Comparison of ENCODE assay signal across 8 mouse cellular contexts in the genomic region with DNA sequence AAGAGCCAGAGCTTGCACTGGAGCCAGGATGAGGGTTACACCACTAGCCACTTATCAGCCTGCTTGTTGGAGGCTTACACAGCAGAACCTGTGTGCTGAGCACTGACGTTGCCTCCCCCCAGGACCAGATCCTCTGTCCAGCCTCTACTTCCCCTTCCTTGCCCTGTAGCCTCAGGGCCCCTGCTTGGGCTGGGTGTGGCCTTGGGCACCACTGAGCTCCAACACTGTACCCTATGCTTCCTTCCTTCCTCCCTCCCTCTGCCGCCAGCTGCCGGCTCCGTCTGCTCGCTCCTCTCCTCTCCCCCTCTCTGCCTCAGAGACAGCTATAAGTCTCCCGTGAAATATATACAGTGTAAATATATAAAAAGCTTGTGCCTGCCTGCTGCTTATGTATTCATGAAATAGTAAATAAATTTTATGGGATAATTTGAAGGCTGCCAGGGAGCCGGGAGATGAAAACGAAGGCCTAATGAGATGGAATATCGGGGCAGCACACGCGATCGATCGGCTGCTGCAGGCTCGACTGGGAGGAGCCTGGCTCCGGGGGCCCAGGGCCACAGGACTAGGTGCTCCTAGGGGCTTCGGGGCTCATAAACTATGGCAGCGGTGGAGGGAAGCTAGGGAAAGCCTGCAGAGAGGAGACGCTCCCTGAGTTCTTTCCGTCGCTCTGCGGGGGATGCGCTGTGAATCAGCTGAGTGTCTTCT.
DNase-seq lines count a peak whose midpoint lies in the region; ATAC-seq and TF ChIP-seq lines count a peak whose summit lies in the region.

No protein-coding gene starts in this region.

- no peak for ATAC-seq in kidney, postnatal 0 days (replicated peaks; ENCODE audit: low FRiP score, low read depth)
- peak; percentile 83; the same call in 1 of the 2 replicates for ATAC-seq in forebrain, embryonic 13.5 days
- ATAC-seq in limb, embryonic 11.5 days (ENCODE audit: insufficient number of reproducible peaks, low FRiP score, low TSS enrichment, low read depth), result no peak

- H3K9me3 ChIP-seq in kidney, postnatal 0 days (replicated peaks; ENCODE audit: low read length), result no peaks in the 10 kb centered on the region
- H3K9me3 ChIP-seq in forebrain, embryonic 13.5 days (replicated peaks), result no peaks in the 10 kb centered on the region
- no peaks in the 10 kb centered on the region for H3K9me3 ChIP-seq in limb, embryonic 11.5 days (ENCODE audit: control insufficient read depth, low read length)

- peak overlapping the region; percentile 15; the same call in 1 of the 2 replicates for H3K4me3 ChIP-seq in kidney, postnatal 0 days (replicated peaks; ENCODE audit: low read depth, low read length)
- peak overlapping the region; percentile 18; the same call in 1 of the 2 replicates for H3K4me3 ChIP-seq in forebrain, embryonic 13.5 days
- no peak overlapping the region for H3K4me3 ChIP-seq in limb, embryonic 11.5 days (ENCODE audit: low read depth, low read length)

- H3K36me3 ChIP-seq in kidney, postnatal 0 days (ENCODE audit: insufficient read depth, low read length), result no peaks in the 10 kb centered on the region
- no peaks in the 10 kb centered on the region for H3K36me3 ChIP-seq in forebrain, embryonic 13.5 days (ENCODE audit: poor library complexity, severe bottlenecking)
- no peaks in the 10 kb centered on the region for H3K36me3 ChIP-seq in limb, embryonic 11.5 days (ENCODE audit: control insufficient read depth, insufficient read depth, low read length)

- H3K4me2 ChIP-seq in kidney, postnatal 0 days (ENCODE audit: low read length), result peak overlapping the region; percentile 34
- H3K4me2 ChIP-seq in forebrain, embryonic 13.5 days, result peak overlapping the region; percentile 48
- peak overlapping the region; percentile 28; the same call in 1 of the 2 replicates for H3K4me2 ChIP-seq in limb, embryonic 11.5 days (ENCODE audit: low read depth, severe bottlenecking)

- no peak overlapping the region for H3K27ac ChIP-seq in kidney, postnatal 0 days
- peak overlapping the region; percentile 57 for H3K27ac ChIP-seq in forebrain, embryonic 13.5 days
- no peak overlapping the region for H3K27ac ChIP-seq in limb, embryonic 11.5 days (replicated peaks; ENCODE audit: low read depth, low read length)

- no peaks in the 10 kb centered on the region for H3K4me1 ChIP-seq in kidney, postnatal 0 days (replicated peaks; ENCODE audit: insufficient read depth, low read length)
- peaks cover 13% of the 10 kb centered on the region for H3K4me1 ChIP-seq in forebrain, embryonic 13.5 days
- H3K4me1 ChIP-seq in limb, embryonic 11.5 days (ENCODE audit: control insufficient read depth, insufficient read depth, low read length), result no peaks in the 10 kb centered on the region

- DNase-seq in kidney, postnatal 0 days (ENCODE audit: low spot score), result peak; percentile 22
- DNase-seq in kidney, postnatal 36 days, result no peak
- no peak for DNase-seq in limb, embryonic 11.5 days (ENCODE audit: low spot score)
- peak; percentile 30 for DNase-seq in right cerebral cortex, adult 18-20 months
- DNase-seq in gastrocnemius, postnatal 10 days, result no peak
- no peak for DNase-seq in lung, postnatal 10 days
- DNase-seq in gastrocnemius, postnatal 25 days, result no peak

- peaks cover 16% of the 10 kb centered on the region; the same call in 1 of the 2 replicates for H3K27me3 ChIP-seq in kidney, postnatal 0 days (ENCODE audit: insufficient read depth, low read length)
- peaks cover 32% of the 10 kb centered on the region for H3K27me3 ChIP-seq in forebrain, embryonic 13.5 days
- H3K27me3 ChIP-seq in limb, embryonic 11.5 days (ENCODE audit: control insufficient read depth, insufficient read depth, low read length), result peaks cover 25% of the 10 kb centered on the region

- H3K9ac ChIP-seq in kidney, postnatal 0 days (ENCODE audit: low read depth, low read length), result no peak overlapping the region
- H3K9ac ChIP-seq in forebrain, embryonic 13.5 days, result no peak overlapping the region
- no peak overlapping the region for H3K9ac ChIP-seq in limb, embryonic 11.5 days (ENCODE audit: low read length)

- 8% methylated on average over 22 of the region's 22 CpGs for WGBS in kidney, postnatal 0 days
- WGBS in forebrain, embryonic 13.5 days, result 16% methylated on average over 22 of the region's 22 CpGs
- WGBS in limb, embryonic 11.5 days, result 11% methylated on average over 22 of the region's 22 CpGs

- no peak for TF ChIP-seq CTCF in kidney, postnatal 0 days (IDR thresholded peaks at IDR 0.05; ENCODE audit: low read depth)

Comparison
In these comparisons a context has a peak if more than half of its experiments do, and no peak if none do; other contexts are left out.
1. DNase-seq: peak in kidney, postnatal 0 days (single experiment) and right cerebral cortex, adult 18-20 months (single experiment); none in kidney, postnatal 36 days (0 of 2), limb, embryonic 11.5 days (single experiment), gastrocnemius, postnatal 10 days (single experiment), lung, postnatal 10 days (single experiment) and gastrocnemius, postnatal 25 days (single experiment).
2. Peak in every context shown above with its lines, with median percentiles within 50 percentile points of each other: H3K4me2 ChIP-seq.